Mouse (Mus musculus): Measurements from ENCODE around the gene Kifc1.
"Not testable (repeated sequence)": the region's sequence is repeated elsewhere in the genome, so short reads cannot be mapped to it uniquely, and the experiment has no call there.

GRCm38 (mm10) chr17:33889941-33890532, 424 bp downstream of the Kifc1 start:
- peak; percentile 80 for TF ChIP-seq POLR2A (IDR thresholded peaks at IDR 0.05; ENCODE audit: insufficient read length, low read depth)
- TF ChIP-seq TCF12 (IDR thresholded peaks at IDR 0.05; ENCODE audit: insufficient read depth, poor library complexity, severe bottlenecking); MYOG (IDR thresholded peaks at IDR 0.05; ENCODE audit: control insufficient read depth in 1 of 3, insufficient read depth in 1 of 3, insufficient read length in 2 of 3, low read depth in 2 of 3): not testable (repeated sequence)

All from myocyte (in vitro differentiated cells).